Mouse (Mus musculus): ENCODE data around the gene Zdhhc13. TPM values are rescaled to one million over a fixed set of nuclear protein-coding genes. Genes with fewer than 3 reads are reported as not detected.
A peak's percentile ranks its signal among the peaks of the same experiment; 100 is the strongest.

Gene Zdhhc13
- polyA plus RNA-seq, 1 experiment from 2014 or later = 31.2 TPM

DNA sequence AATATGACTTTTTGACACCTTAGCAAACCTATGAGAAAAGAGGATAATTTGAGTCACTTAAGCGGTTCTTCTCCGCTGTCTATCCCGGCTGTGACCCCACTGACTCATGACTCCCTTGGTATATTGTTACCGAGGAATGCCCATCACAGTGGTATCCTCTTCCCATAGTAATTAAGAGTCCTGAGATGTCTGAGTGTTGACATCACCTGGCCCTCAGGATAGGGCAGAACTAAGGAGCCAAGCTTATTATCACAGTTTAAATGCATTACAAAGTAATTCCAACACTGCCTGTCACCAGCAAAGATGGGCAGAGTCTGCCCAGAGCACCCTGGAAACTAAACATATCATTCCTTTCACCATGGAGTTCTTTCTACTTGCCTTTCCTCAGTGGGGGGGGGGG lies 22.8 kb upstream of the Zdhhc13 start:
- Histone ChIP-seq H3K4me1 (no peaks in the 10 kb centered on the region), H3K36me3 (no peaks in the 10 kb centered on the region), H3K9me3 (no peaks in the 10 kb centered on the region), H3K27ac (no peak overlapping the region), H3K4me2 (replicated peaks) (no peak overlapping the region), H3K4me3 (no peak overlapping the region), H3K9ac (no peak overlapping the region), H3K27me3 (no peaks in the 10 kb centered on the region)
- 58% methylated on average over 4 of the region's 4 CpGs for WGBS
- ATAC-seq (ENCODE audit: insufficient number of reproducible peaks, insufficient read depth, low FRiP score, low TSS enrichment) = no peak

DNA sequence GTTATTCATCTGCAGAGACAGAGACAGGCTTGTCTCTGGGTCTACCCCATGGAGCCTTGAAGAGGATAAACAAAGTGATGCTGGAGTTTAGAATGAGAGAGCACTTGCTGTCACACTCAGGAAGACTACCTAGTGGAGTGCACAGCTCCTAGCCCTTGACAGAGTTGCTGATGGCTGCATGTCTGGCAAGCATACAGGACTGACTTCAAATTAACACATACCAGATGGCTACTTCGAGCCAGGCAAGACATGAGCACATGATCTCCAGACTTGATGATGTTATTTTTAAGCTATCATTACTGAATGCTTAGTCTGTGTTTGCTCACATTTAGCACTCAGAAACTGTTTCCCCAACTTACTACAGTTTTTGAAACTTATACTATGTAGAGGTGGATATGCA lies 19.1 kb upstream of the Zdhhc13 start:
- 29% methylated on average over 1 of the region's 1 CpGs for WGBS
- ATAC-seq (ENCODE audit: insufficient number of reproducible peaks, insufficient read depth, low FRiP score, low TSS enrichment) = no peak
- Histone ChIP-seq H3K36me3 (no peaks in the 10 kb centered on the region), H3K9me3 (no peaks in the 10 kb centered on the region), H3K27me3 (no peaks in the 10 kb centered on the region), H3K4me1 (no peaks in the 10 kb centered on the region), H3K27ac (no peak overlapping the region), H3K4me2 (replicated peaks) (no peak overlapping the region), H3K9ac (no peak overlapping the region), H3K4me3 (no peak overlapping the region)

DNA sequence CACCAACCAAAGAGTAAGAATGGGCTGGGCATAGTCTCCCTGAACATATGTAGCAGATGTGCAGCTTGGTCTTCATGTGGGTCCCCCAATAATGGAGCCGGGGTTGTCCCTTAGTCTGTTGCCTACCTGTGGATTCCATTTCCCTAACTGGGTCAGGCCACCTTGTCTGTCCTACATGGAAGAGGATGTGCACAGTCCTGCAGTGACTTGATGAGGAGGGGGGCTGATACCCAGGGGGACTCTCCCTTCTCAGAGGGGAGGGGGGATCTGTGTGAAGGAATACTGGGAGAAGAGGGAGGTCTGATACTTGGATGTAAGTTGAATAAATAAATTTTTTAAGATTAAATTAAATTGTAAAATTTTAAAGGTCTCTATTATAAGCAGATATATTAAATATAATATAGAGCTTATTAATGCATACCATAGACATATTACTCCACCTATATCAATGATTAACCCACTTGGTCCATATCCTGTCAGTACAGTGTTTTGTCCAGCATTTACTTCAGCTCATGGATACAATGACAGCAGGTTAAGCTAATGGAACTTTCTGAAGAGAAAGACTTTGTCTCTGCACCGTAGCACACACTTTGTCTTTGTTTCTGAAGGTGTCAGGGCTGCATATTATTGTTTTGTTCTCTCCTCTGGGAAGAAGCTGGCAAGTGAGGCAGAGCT lies 16.6 kb upstream of the Zdhhc13 start:
- no peak overlapping the region for H3K27ac ChIP-seq
- H3K27me3 ChIP-seq = no peaks in the 10 kb centered on the region
- H3K36me3 ChIP-seq = no peaks in the 10 kb centered on the region
- H3K9ac ChIP-seq = no peak overlapping the region
- no peak for ATAC-seq (ENCODE audit: insufficient number of reproducible peaks, insufficient read depth, low FRiP score, low TSS enrichment)
- no peaks in the 10 kb centered on the region for H3K9me3 ChIP-seq
- WGBS = 86% methylated on average over 2 of the region's 2 CpGs
- no peak overlapping the region for H3K4me3 ChIP-seq
- no peak overlapping the region for H3K4me2 ChIP-seq (replicated peaks)
- no peaks in the 10 kb centered on the region for H3K4me1 ChIP-seq

DNA sequence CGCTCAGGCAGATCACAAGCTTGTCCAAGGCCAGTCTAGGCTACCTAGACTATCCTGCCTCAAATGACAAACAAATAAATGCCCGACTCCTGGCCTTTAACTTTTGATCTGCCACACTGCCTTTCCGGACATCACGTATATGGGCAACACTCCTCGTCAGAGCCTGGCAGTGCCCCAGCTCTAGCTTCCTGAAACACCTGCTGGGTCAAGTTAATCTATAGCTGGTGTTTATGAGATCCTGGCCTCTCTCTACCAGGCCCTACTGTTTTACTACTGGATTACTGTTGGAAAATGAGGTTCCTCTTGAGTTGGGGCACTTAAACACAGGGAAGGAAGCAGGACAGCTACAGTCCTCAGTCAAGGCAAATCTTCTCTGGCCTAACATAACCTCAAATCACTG lies 15.5 kb upstream of the Zdhhc13 start:
- H3K9ac ChIP-seq = no peak overlapping the region
- no peaks in the 10 kb centered on the region for H3K36me3 ChIP-seq
- 92% methylated on average over 5 of the region's 5 CpGs for WGBS
- no peaks in the 10 kb centered on the region for H3K27me3 ChIP-seq
- H3K27ac ChIP-seq = no peak overlapping the region
- H3K9me3 ChIP-seq = no peaks in the 10 kb centered on the region
- no peaks in the 10 kb centered on the region for H3K4me1 ChIP-seq
- no peak overlapping the region for H3K4me3 ChIP-seq
- no peak overlapping the region for H3K4me2 ChIP-seq (replicated peaks)
- no peak for ATAC-seq (ENCODE audit: insufficient number of reproducible peaks, insufficient read depth, low FRiP score, low TSS enrichment)

DNA sequence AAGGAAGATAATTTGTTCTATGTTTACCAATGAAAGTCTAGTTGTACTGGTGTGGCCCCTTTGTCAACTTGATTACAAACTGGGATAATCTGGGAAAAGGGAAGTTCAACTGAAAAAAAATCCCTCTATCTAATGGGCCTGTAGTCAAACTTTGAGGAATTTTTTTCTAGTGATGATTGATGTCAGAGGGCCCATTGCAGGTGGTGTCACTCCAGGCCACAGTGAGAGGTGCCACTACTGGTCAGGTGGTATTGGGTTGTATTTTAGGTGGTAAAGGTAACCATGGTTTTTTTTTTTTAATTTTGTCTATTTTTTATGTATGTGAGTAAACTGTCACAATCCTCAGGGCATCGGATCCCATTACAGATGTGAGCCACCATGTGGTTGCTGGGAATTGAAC lies 14.2 kb upstream of the Zdhhc13 start:
- Histone ChIP-seq H3K9ac (no peak overlapping the region), H3K4me2 (replicated peaks) (no peak overlapping the region), H3K4me1 (no peaks in the 10 kb centered on the region), H3K9me3 (no peaks in the 10 kb centered on the region), H3K4me3 (no peak overlapping the region), H3K27me3 (no peaks in the 10 kb centered on the region), H3K27ac (no peak overlapping the region), H3K36me3 (no peaks in the 10 kb centered on the region)
- 96% methylated on average over 1 of the region's 1 CpGs for WGBS
- ATAC-seq (ENCODE audit: insufficient number of reproducible peaks, insufficient read depth, low FRiP score, low TSS enrichment) = no peak

DNA sequence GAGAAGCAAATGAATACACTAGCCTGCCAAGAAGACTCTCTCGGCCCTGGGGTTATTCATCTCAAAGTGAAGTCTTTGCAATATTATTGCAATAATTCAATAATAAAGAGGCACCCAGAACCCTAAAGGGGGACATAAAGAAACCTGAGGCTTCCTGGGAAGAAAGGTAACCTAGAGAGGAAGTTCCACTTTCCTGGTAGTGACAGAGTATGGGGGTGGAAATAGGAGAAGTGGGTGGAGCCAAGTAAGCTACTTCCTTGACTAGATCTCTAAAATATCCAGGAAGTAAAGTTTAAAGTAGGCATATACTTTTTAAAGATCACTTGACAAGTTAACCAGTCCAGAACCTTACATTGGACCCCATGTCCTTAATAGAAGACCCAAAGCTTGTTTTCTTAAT lies 13.4 kb upstream of the Zdhhc13 start:
- Histone ChIP-seq H3K9ac (no peak overlapping the region), H3K27me3 (no peaks in the 10 kb centered on the region), H3K36me3 (no peaks in the 10 kb centered on the region), H3K9me3 (no peaks in the 10 kb centered on the region), H3K4me3 (no peak overlapping the region), H3K27ac (no peak overlapping the region), H3K4me1 (no peaks in the 10 kb centered on the region), H3K4me2 (replicated peaks) (no peak overlapping the region)
- no peak for ATAC-seq (ENCODE audit: insufficient number of reproducible peaks, insufficient read depth, low FRiP score, low TSS enrichment)
- 90% methylated on average over 1 of the region's 1 CpGs for WGBS

DNA sequence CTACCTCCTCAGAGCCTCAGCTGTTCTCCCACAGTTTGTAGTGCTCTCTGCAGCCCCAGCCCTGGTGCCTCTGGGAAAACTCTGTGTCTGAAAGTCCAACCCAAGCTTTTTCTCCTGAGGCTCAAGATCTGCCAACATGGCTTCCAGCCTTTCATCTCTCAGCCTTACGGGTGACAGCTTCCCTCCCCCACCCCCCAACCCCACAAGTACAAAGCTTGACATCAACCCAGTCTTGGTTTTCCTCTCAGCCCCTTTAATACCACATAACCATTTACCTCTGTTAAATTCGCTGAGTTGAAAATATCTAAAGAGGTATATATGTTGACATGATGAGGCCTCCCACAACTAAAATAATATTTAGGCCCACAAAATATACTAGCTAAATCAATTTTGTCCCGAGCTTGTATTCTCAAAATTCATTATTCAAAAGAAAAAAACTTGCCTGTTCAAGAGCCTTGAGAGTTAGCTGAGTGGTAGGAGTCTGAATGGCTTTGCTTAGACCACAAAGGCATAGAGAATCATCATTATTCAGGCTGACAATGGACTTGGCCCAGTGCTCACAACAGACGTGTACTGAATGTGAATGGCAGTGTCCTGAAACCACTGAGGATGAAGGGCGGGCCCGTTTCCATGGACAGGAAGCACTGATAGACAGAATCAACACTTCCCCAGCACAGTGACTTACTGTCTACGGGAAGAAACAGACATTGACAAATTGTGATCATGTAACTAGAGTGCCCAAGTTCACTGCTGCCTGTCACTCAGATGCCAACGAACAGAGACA lies 10.9 kb upstream of the Zdhhc13 start:
- WGBS = 66% methylated on average over 8 of the region's 8 CpGs
- no peak overlapping the region for H3K4me3 ChIP-seq
- H3K9ac ChIP-seq = no peak overlapping the region
- no peaks in the 10 kb centered on the region for H3K36me3 ChIP-seq
- H3K4me2 ChIP-seq (replicated peaks) = no peak overlapping the region
- H3K4me1 ChIP-seq = no peaks in the 10 kb centered on the region
- ATAC-seq (ENCODE audit: insufficient number of reproducible peaks, insufficient read depth, low FRiP score, low TSS enrichment) = no peak
- no peaks in the 10 kb centered on the region for H3K9me3 ChIP-seq
- no peaks in the 10 kb centered on the region for H3K27me3 ChIP-seq
- H3K27ac ChIP-seq = no peak overlapping the region

DNA sequence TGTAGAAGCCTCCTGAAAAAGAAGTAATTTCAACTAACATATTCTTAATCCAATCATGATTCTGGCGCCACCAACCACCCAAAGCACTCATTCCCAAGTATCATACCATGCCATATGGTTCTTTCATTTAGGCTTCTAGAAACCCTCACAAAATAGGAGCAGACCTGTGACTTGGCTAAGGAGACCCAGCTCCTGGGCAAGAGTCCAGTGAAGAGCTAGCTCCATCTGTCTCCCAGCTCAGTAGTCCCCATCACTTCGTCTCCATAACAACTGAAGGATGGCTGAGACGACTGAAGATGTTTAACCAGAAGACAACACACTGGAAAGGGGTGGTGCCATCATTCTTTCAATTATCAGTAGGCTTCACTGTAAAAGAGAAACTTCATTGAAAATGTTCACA lies 9.7 kb upstream of the Zdhhc13 start:
- Histone ChIP-seq H3K36me3 (no peaks in the 10 kb centered on the region), H3K27ac (no peak overlapping the region), H3K27me3 (no peaks in the 10 kb centered on the region), H3K4me3 (no peak overlapping the region), H3K4me2 (replicated peaks) (no peak overlapping the region), H3K4me1 (no peaks in the 10 kb centered on the region), H3K9ac (no peak overlapping the region), H3K9me3 (no peaks in the 10 kb centered on the region)
- no peak for ATAC-seq (ENCODE audit: insufficient number of reproducible peaks, insufficient read depth, low FRiP score, low TSS enrichment)
- WGBS = 80% methylated on average over 3 of the region's 3 CpGs

DNA sequence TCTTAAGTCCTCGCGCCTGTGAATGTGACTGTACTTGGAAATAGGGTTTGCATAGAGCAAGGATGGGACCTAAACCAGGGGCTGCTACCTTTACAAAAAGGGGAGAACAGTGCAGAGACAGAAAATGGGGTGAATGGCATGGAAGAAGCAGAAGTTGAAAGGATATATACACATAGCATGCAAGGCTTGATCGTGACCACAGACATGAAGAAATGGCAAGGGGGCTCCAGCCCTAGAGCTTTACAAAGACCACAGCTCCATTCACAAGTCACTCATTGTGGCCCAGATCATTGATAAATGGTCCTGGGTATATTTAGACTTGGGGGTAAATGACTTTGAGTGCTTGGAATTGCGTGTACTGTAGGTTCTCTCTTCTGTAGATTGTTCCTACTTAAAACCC lies 6.4 kb upstream of the Zdhhc13 start:
- WGBS = 81% methylated on average over 4 of the region's 4 CpGs
- Histone ChIP-seq H3K4me2 (replicated peaks) (no peak overlapping the region), H3K27ac (no peak overlapping the region), H3K36me3 (no peaks in the 10 kb centered on the region), H3K9ac (no peak overlapping the region), H3K4me1 (no peaks in the 10 kb centered on the region), H3K27me3 (no peaks in the 10 kb centered on the region), H3K9me3 (no peaks in the 10 kb centered on the region), H3K4me3 (no peak overlapping the region)
- ATAC-seq (ENCODE audit: insufficient number of reproducible peaks, insufficient read depth, low FRiP score, low TSS enrichment) = no peak

DNA sequence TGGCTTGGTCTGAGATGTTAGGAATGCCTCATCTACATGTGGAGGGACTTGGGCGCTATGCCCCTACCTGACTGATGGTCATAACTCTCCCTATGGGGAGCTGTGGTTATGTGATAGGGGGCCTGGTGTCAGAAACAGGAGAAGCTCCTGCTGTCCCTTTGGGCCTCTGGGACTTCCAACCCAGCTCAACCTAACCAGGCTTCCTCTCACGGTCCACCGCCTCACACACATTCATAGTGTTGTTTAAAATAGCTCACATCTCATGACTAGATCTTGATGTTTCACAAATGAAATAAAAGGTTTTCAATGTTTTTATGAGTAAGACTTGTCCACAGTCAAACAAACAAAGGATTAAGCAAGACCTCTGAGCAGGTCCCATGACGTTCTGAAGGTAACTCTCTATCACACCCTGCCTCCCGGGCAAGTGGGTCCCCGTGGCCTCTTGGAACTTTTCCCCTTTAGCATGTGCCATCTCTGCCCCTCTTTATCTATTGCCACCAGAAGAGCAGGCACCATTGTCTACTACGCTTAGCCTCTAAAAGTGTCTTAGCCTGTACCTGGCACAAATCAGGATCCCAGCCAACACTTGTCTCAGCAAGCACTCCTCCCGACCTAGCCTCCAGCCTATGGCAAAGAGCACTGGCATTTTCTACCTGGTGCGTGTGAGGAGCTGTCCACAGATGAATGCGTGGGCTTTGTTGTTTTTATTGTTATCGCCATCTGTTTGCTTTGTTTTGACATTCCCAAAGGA lies 3.9 kb upstream of the Zdhhc13 start:
- 81% methylated on average over 11 of the region's 11 CpGs for WGBS
- no peaks in the 10 kb centered on the region for H3K36me3 ChIP-seq
- H3K27ac ChIP-seq = no peak overlapping the region
- no peak for ATAC-seq (ENCODE audit: insufficient number of reproducible peaks, insufficient read depth, low FRiP score, low TSS enrichment)
- H3K9ac ChIP-seq = no peak overlapping the region
- no peak overlapping the region for H3K4me3 ChIP-seq
- H3K4me2 ChIP-seq (replicated peaks) = no peak overlapping the region
- no peaks in the 10 kb centered on the region for H3K9me3 ChIP-seq
- H3K27me3 ChIP-seq = no peaks in the 10 kb centered on the region
- H3K4me1 ChIP-seq = peaks cover 3% of the 10 kb centered on the region; the same call in 1 of the 2 replicates

DNA sequence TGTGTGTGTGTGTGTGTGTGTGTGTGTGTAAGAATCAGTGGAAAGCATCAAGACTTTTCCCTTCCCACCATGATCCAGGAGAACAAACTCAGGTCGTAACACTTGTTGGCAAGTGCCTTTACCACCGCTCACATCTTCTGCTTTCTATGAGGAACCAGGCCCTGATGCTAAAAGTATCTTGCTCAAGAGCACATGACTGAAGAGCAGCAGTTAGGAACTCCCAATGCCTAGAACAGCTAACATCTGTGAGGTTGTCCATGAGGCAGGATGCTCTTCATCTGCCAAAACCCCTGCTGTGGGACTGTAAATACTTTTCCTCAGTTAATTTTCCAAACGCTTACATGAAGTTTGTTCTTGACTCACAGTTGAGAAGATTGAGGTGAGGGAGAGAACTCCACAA lies 455 bp upstream of the Zdhhc13 start:
- Histone ChIP-seq H3K27me3 (no peaks in the 10 kb centered on the region), H3K4me2 (replicated peaks) (peak overlapping the region; percentile 73), H3K9me3 (no peaks in the 10 kb centered on the region), H3K4me3 (peak overlapping the region; percentile 86), H3K36me3 (no peaks in the 10 kb centered on the region), H3K4me1 (peaks cover 8% of the 10 kb centered on the region; the same call in 1 of the 2 replicates), H3K9ac (no peak overlapping the region), H3K27ac (no peak overlapping the region)
- 61% methylated on average over 3 of the region's 3 CpGs for WGBS
- ATAC-seq (ENCODE audit: insufficient number of reproducible peaks, insufficient read depth, low FRiP score, low TSS enrichment) = no peak

DNA sequence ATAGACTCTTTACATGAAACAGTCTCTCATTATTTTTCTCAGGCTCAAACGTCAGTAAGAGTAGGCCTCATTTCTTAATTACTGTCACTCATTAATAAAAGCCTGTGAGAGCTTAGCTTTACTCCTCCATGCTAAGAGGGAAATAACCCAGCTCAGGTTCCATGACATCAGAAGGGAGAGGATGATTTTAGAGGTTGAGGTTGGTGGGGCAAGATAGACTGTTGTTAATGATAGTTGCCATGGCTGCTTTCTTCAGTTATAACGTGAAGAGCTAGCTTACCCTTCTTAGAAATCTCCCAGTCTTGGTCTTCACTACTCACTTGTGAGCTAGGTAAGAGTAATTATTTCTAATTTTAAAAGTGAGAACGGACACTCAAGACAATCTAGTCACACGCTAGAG lies 1.3 kb downstream of the Zdhhc13 start:
- Histone ChIP-seq H3K4me2 (replicated peaks) (peak overlapping the region; percentile 73; the same call in 1 of the 2 replicates), H3K27me3 (no peaks in the 10 kb centered on the region), H3K36me3 (no peaks in the 10 kb centered on the region), H3K9me3 (no peaks in the 10 kb centered on the region), H3K4me3 (no peak overlapping the region), H3K4me1 (peaks cover 8% of the 10 kb centered on the region; the same call in 1 of the 2 replicates), H3K9ac (no peak overlapping the region), H3K27ac (no peak overlapping the region)
- 71% methylated on average over 4 of the region's 4 CpGs for WGBS
- ATAC-seq (ENCODE audit: insufficient number of reproducible peaks, insufficient read depth, low FRiP score, low TSS enrichment) = no peak
